Mouse (Mus musculus): Measurements from ENCODE around the gene Tas2r120. TPM values are rescaled to one million over a fixed set of nuclear protein-coding genes. Genes with fewer than 3 reads are reported as not detected.
"Not testable (repeated sequence)": the region's sequence is repeated elsewhere in the genome, so short reads cannot be mapped to it uniquely, and the experiment has no call there.

Gene Tas2r120
- total RNA-seq (2021): not detected
- long read RNA-seq, experiment 1: 0 reads
- long read RNA-seq, experiment 2: 0 reads

DNA sequence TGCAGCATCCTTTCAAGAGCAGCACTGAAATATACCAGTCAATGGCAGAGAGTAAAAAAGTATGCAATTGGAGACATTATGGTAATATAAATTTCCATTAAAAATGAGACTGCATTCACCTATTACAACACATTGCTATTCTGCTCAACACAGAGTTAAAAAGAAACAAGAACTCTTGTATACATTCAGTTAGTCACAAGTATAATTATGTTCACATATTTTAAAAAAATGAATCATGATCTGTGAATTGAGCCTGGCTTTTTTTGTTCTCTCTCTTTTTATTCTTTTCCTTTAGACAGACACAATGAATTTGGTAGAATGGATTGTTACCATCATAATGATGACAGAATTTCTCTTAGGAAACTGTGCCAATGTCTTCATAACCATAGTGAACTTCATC is at the start of gene Tas2r120:
Gene Tas2r120, plus strand, starts transcription at position 301 of the 400 bp plus-strand sequence.
- no peak for DNase-seq (ENCODE audit: low spot score in 2 of 2)

DNA sequence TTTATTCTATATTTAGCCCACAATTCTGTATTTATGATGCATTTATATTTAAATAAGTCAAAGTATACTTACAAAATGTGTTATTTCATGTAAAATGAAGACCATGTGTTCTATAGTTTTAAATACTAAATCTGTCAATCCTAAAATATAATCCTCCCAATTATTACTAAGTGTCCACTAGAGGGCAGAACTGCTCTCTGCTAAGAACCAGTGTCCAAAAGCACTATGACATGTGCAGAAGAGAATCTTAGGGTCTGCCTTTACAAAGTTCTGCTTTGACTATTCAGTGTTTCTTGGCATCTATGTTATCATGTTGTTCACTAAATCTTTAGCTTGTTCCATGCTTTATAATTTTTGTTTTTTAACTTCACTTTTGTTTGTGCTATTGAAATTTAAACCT is 7.4 kb upstream of the Tas2r120 start:
- DNase-seq (ENCODE audit: low spot score in 2 of 2): no peak

DNA sequence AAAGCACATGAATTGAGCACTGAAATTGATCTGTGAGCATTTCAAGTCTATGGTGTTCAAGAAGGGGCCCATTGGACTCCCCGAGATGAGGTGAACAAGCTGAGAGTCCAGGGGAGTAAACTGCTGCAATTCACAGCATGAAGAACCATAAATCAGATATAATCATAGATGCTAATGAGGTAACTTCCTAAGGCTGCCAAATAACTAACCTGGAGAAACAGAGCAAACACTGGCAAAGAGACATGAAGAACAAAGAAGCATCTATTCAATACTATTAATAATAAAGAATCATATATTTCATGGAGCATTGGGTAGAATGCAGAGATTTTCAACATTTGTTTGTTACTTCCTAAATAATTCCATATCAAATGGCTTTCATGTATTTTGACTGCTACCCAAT is 5.3 kb upstream of the Tas2r120 start, which contains the start of gene A630073D07Rik:
Gene A630073D07Rik, minus strand, starts transcription at position 101 of the 400 bp plus-strand sequence.
- DNase-seq (ENCODE audit: low spot score in 2 of 2): no peak

DNA sequence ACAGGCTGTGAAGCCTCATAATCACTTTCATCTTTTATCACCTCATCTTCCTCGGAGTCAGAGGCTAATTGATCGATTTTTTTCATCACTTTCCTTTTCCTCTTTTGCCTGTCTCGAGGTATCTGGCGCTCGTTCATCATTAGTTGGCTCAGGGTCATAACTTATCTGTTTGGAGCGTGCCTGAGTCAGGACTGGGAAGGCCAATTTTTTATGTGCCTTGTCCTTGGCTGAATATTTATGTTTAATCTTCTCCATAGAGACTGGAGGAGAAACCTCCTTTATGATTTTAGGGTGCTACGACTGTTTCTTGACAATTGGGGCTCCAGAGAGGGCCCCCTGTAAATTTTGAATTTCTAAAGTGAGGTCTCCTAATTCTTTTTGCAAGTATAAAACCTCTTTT is 34.8 kb downstream of the Tas2r120 start:
- not testable (repeated sequence) for DNase-seq (ENCODE audit: low spot score in 2 of 2)

- no peak for DNase-seq (ENCODE audit: low spot score in 2 of 2)
Measured at GRCm38 (mm10) chr6:132700907-132701306, 44.2 kb downstream of the Tas2r120 start, which contains the start of gene Tas2r121. Gene Tas2r121, minus strand, starts transcription at chr6:132701007.

Other genes starting within 250 kb of the Tas2r120 start
- gene Prh1, start 87.1 kb upstream of the Tas2r120 start, total RNA-seq (2021): not detected
- not detected for gene Prp2, start 61.0 kb upstream of the Tas2r120 start, total RNA-seq (2021)
- gene A630073D07Rik, start 5.4 kb upstream of the Tas2r120 start, total RNA-seq (2021): not detected
- gene Tas2r121, start 44.1 kb downstream of the Tas2r120 start, total RNA-seq (2021): not detected
- gene Tas2r122, start 55.0 kb downstream of the Tas2r120 start, total RNA-seq (2021): not detected
- gene Tas2r115, start 81.1 kb downstream of the Tas2r120 start, total RNA-seq (2021): not detected
- not detected for gene Tas2r124, start 97.8 kb downstream of the Tas2r120 start, total RNA-seq (2021)
- not detected for gene Tas2r102, start 105.2 kb downstream of the Tas2r120 start, total RNA-seq (2021)
- not detected for gene Tas2r136, start 121.2 kb downstream of the Tas2r120 start, total RNA-seq (2021)
- gene Tas2r117, start 145.9 kb downstream of the Tas2r120 start, total RNA-seq (2021): not detected
- not detected for gene Tas2r123, start 190.2 kb downstream of the Tas2r120 start, total RNA-seq (2021)
- gene Tas2r116, start 198.5 kb downstream of the Tas2r120 start, total RNA-seq (2021): not detected
- not detected for gene Tas2r110, start 211.1 kb downstream of the Tas2r120 start, total RNA-seq (2021)
- gene Tas2r113, start 236.1 kb downstream of the Tas2r120 start, total RNA-seq (2021): not detected